Mouse (Mus musculus) embryonic fibroblast, embryonic 13.5 days (primary cell): Measurements from ENCODE around the gene Gm20388. TPM values are rescaled to one million over a fixed set of nuclear protein-coding genes. Genes with fewer than 3 reads are reported as not detected.

ENCODE experiments used
- H3K27ac ChIP-seq: 2 replicates; pipeline ENCODE4 v1.5.1; 2012; ENCODE audit warnings: low read length, control low read depth, inconsistent platforms; ENCODE audit not compliant: insufficient read depth
- H3K4me1 ChIP-seq: 2 replicates; pipeline ENCODE4 v1.6.1; 2011; ENCODE audit warnings: low read length; ENCODE audit not compliant: control insufficient read depth, insufficient read depth
- H3K4me3 ChIP-seq: 2 replicates; pipeline ENCODE4 v1.5.1; 2011; ENCODE audit warnings: mild to moderate bottlenecking, control low read depth, low read length; ENCODE audit not compliant: insufficient read depth
- CTCF ChIP-seq: IDR thresholded peaks from 2 replicates; pipeline ENCODE4 v1.5.1; 2011; ENCODE audit warnings: mild to moderate bottlenecking, control low read depth, low read length, moderate library complexity, borderline replicate concordance; ENCODE audit not compliant: insufficient read depth
- POLR2A ChIP-seq: IDR thresholded peaks from 2 replicates; pipeline ENCODE4 v1.6.1; 2011; ENCODE audit warnings: low read depth, mild to moderate bottlenecking, control low read depth, low read length, moderate library complexity
- polyA plus RNA-seq: library from polyadenylated mRNA; stranded (reverse); fragments of >200 nt; gene quantifications from 2 replicates; pipeline ENCODE4 v1.2.4, GENCODE M21; 2011; ENCODE audit warnings: low read depth; ENCODE audit not compliant: missing spikeins, insufficient read length

The Gm20388 gene
- polyA plus RNA-seq, 1 experiment: 82.8 TPM

DNA sequence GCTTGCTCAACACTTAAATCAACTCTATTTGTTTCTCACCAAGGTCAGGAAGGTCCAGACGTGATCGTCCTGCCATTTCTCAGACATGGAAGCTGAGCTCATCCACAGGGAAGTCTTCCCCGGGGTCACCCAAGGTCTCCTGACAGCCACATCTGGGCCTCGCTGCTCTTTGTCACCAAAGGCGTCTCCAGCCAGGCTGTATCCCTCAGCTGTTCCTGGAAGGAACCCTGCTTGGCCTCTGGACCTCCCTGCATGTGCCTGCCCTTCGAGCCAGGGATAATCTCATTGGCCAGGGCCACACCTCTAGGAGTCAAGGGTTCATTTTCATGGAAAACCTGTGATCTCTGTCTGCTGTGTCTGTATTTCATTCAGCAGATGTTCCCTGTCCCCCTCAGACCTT lies 2168.5 kb downstream of the Gm20388 start:
- H3K27ac ChIP-seq: no peak overlapping the region
- peaks cover 5% of the 10 kb centered on the region; the same call in 1 of the 2 replicates for H3K4me1 ChIP-seq
- no peak overlapping the region for H3K4me3 ChIP-seq
- TF ChIP-seq POLR2A: no peak

DNA sequence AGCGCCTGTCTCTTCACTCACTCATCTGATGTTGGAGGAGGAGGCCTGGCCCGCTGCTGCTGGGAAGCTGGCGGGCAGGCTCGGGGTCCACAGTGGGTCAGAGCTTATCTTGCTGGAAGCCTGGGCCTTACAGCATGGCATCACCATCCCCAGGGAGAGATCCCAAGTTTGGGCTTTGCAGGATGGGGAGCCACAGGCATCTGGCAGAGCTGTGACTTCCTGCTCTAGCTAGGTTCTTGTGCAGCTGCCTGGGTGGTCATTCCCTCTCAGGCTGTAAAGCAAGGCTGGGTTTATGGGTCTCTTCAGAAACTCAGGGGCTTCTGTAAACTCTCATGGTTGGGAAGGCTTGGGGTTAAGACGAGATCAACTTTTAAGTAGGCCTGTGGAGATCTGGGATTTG lies 2169.7 kb downstream of the Gm20388 start:
- no peak overlapping the region for H3K27ac ChIP-seq
- H3K4me3 ChIP-seq: no peak overlapping the region
- H3K4me1 ChIP-seq: peaks cover 11% of the 10 kb centered on the region
- TF ChIP-seq CTCF (no peak), POLR2A (no peak)

DNA sequence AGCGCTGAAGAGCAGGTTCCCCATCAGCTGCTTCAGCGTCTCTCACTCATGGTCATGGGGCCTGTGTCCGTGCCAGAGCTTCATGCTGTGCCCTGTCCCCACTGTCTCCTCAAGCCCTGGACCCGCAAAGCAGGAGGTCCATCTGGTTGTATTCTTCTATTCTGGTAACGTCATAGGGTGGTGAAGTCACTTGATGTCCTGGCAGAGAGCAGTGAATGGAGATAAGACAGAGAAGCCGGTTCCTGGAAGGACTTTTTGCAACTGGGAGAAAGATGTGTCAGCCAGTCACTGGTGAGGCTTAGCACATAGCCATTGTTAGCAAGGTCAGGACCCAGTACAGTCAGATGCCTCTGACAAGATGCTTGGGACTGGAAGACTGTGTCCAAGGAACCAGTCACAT lies 2172.8 kb downstream of the Gm20388 start:
- H3K4me3 ChIP-seq: no peak overlapping the region
- TF ChIP-seq CTCF: no peak
- no peak for TF ChIP-seq POLR2A
- H3K27ac ChIP-seq: no peak overlapping the region
- peaks cover 15% of the 10 kb centered on the region; the same call in 1 of the 2 replicates for H3K4me1 ChIP-seq

DNA sequence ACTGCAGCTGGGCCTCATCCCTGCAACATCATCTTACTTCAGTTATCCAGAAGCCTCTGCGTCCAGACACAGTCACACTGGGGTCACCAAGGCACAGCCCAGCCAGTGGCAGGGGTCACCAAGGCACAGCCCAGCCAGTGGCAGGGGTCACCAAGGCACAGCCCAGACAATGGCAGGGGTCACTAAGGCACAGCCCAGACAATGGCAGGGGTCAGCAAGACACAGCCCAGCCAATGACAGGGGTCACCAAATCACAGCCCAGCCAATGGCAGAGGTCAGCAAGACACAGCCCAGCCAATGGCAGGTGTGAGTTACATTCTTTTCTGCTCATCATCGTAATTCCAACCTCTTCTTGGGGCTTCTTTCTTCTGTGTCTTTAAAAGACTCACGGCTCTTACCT lies 2173.5 kb downstream of the Gm20388 start:
- TF ChIP-seq POLR2A (no peak), CTCF (no peak)
- Histone ChIP-seq H3K4me1 (peaks cover 15% of the 10 kb centered on the region; the same call in 1 of the 2 replicates), H3K4me3 (no peak overlapping the region), H3K27ac (no peak overlapping the region)

DNA sequence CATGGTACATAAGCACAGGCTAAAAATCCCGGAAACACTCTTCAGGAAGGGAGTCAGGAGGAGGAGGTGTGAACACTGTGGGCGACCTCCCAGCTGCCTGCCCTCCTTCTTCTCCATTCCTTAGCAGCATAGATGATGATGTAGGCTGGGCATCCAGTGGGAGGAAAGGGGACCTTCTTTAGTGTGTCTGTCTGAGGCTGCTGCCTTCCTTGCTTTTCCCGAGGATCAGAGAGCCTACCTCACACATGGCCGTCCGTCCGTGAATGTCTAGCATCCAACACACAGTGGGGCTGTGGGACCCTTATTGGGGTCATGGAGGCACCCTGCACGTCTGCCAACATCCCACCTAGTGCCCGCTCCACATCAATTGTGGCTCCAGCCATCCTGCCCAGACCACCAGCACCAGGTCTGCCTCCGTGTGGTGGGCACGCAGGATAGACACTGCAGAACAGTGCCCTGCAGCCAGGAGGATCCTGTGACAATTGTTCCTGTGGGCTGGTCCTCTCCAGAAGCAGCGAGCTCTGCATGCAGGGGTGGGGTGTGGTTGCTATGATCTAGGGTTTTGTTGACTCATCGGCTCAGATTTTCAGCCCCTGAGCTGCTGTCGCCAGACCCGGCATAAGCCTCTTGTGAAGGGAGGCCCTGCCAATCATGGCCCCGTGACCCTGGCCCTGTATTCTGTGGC lies 2174.2 kb downstream of the Gm20388 start:
- TF ChIP-seq CTCF (no peak), POLR2A (no peak)
- no peak overlapping the region for H3K27ac ChIP-seq

DNA sequence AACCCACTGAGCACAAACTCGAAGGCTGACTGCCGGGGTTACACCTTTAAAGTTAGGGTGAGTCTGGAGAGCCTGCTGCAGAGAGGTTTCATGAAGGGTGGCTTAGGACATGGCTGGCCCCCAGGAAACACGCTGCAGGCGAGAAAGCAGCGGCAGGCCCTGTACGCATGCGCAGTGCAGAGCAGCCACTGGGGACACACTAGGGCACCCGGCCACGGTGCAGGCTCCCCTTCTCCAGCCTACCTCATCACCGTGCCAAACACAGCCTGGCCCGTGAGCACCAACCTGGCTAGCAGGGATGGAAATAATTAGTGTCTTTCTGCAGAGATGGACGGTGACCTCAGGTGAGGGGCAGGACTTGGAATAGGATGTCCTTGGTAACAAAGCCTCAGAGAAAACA lies 2175.4 kb downstream of the Gm20388 start:
- Histone ChIP-seq H3K4me3 (no peak overlapping the region), H3K27ac (no peak overlapping the region), H3K4me1 (peaks cover 15% of the 10 kb centered on the region; the same call in 1 of the 2 replicates)
- no peak for TF ChIP-seq POLR2A
- TF ChIP-seq CTCF: no peak

More for the DNA sequence above, 2174.2 kb downstream of the Gm20388 start:
- peaks cover 15% of the 10 kb centered on the region; the same call in 1 of the 2 replicates for H3K4me1 ChIP-seq
- no peak overlapping the region for H3K4me3 ChIP-seq

DNA sequence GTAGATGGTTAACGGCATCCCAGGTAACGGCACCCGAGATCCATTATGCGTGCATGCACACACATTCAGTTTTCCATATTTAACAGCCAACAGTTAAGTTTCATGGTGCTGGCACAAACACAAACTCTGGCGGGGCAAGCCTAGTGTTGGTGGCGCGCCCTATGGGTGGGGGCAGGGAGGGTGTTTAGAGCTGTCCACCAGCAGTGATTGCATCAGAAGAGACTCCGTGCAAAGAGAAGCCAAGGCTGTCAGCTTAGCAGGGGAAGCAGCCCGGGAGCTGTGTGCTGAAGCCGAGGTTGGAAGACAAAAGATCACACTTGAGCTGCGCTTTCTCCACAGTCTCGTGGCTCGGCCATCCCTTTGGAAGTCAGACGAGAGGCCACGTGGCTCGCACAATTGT lies 2178.0 kb downstream of the Gm20388 start:
- Histone ChIP-seq H3K27ac (no peak overlapping the region), H3K4me3 (no peak overlapping the region), H3K4me1 (peaks cover 15% of the 10 kb centered on the region; the same call in 1 of the 2 replicates)
- TF ChIP-seq CTCF (no peak), POLR2A (no peak)

DNA sequence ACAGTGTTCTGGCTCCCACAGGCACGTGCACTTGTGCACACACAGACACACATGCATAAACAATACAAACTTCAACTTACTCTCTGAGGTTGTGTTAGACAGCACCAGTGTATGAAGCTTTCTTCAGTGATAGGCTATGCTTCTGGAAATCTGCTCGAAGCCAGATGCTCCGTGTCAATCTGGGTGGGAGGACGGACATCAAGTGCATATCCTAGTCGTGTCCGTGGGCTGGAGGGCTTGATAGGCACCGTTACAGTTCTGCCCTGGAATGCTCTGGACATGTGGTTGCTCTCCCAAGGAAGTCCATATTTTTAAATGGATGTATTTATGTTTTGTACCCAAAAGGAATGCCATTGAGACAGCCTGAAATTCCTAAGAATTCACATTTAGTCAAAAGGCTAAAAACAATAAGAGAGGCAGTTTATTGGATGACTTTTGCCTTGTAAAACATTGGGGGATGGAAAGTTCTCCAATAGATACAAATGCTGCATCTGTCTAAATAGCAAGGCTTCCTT lies 2178.6 kb downstream of the Gm20388 start:
- Histone ChIP-seq H3K27ac (no peak overlapping the region), H3K4me1 (peaks cover 15% of the 10 kb centered on the region; the same call in 1 of the 2 replicates), H3K4me3 (no peak overlapping the region)
- TF ChIP-seq POLR2A (no peak), CTCF (no peak)

DNA sequence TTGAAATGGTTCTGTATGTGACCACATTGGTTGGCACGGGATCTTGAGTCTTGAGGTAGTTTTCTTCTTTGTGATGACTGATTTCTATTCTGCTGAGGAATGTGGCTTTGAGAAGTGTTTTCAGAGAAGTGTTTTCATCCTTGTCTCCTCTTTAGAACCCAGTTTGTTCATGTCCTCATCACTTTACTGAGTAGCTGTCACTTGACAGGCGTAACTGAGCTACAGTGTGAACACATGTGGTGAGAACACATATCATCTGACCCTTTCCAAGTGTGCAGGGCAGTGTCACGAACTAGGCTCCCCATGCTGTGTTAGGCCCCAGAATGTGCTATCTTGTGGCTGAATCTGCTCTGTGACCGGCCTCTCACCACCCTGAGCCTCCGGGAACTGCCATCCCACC lies 2181.8 kb downstream of the Gm20388 start:
- Histone ChIP-seq H3K4me3 (no peak overlapping the region), H3K27ac (no peak overlapping the region), H3K4me1 (peaks cover 2% of the 10 kb centered on the region; the same call in 1 of the 2 replicates)
- no peak for TF ChIP-seq POLR2A
- TF ChIP-seq CTCF: no peak

DNA sequence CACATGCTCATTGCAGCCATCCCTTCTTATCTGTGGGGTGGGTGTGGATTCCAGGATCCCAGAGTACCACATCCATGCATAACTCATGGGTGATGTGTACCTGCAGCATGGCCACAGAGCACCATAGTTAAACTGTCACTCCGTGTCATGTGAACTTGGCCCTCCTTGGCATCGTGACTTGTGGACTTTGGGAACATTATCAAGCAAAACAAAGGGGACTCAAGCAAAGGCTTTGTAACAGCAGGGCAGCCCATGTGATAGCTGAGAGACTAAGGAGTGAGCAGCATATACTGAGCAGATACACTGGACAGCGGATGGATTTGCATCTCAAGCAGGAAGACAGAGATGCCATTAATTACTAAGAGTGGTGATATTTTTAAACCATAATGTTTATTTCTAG lies 2188.1 kb downstream of the Gm20388 start:
- no peak overlapping the region for H3K27ac ChIP-seq
- no peak for TF ChIP-seq CTCF
- no peak for TF ChIP-seq POLR2A
- peaks cover 13% of the 10 kb centered on the region for H3K4me1 ChIP-seq
- no peak overlapping the region for H3K4me3 ChIP-seq
